Mouse (Mus musculus) heart, adult 2 months (tissue): ENCODE measurements around the gene Sult1a1. TPM values are rescaled to one million over a fixed set of nuclear protein-coding genes. Genes with fewer than 3 reads are reported as not detected.

ENCODE experiments used
- DNase-seq, 2 experiments: peaks; one replicate each; pipeline ENCODE4 v3.0.0; 2021
- H3K27ac ChIP-seq: fragments of 200-600 bp; 2 replicates; pipeline ENCODE4 v1.8.1; 2022
- H3K27me3 ChIP-seq: fragments of 200-500 bp; 2 replicates; pipeline ENCODE4 v1.6.1; 2012; ENCODE audit warnings: mild to moderate bottlenecking, low read length, inconsistent platforms, mixed read lengths; ENCODE audit not compliant: control insufficient read depth, insufficient read depth
- H3K36me3 ChIP-seq: fragments of 200-500 bp; 2 replicates; pipeline ENCODE4 v1.6.1; 2012; ENCODE audit warnings: low read length, inconsistent platforms; ENCODE audit not compliant: control insufficient read depth, insufficient read depth
- H3K4me1 ChIP-seq: fragments of 200-500 bp; 2 replicates; pipeline ENCODE4 v1.6.1; 2011; ENCODE audit warnings: low read length; ENCODE audit not compliant: control insufficient read depth, insufficient read depth
- H3K4me3 ChIP-seq: fragments of 200-600 bp; 2 replicates; pipeline ENCODE4 v1.8.1; 2022
- H3K79me2 ChIP-seq: fragments of 200-500 bp; replicated peaks from 2 replicates; pipeline ENCODE4 v1.6.1; 2012; ENCODE audit warnings: mild to moderate bottlenecking, inconsistent platforms, low read length, moderate library complexity, mixed read lengths; ENCODE audit not compliant: control insufficient read depth, insufficient read depth
- H3K9ac ChIP-seq: fragments of 200-500 bp; 2 replicates; pipeline ENCODE4 v1.6.1; 2012; ENCODE audit warnings: low read depth, mild to moderate bottlenecking, control low read depth, inconsistent platforms, low read length, mixed read lengths
- CTCF ChIP-seq: fragments of 200-600 bp; IDR thresholded peaks from 2 replicates; pipeline ENCODE4 v1.8.1; 2022; ENCODE audit warnings: antibody characterized with exemption, mild to moderate bottlenecking, moderate library complexity
- EP300 ChIP-seq: fragments of 200-500 bp; IDR thresholded peaks from 2 replicates; pipeline ENCODE4 v1.6.1; 2011; ENCODE audit warnings: low read depth, low read length, control low read depth; ENCODE audit not compliant: insufficient read depth
- POLR2A ChIP-seq: fragments of 200-500 bp; IDR thresholded peaks from 2 replicates; pipeline ENCODE4 v1.6.1; 2011; ENCODE audit warnings: mild to moderate bottlenecking, low read depth, low read length, control low read depth; ENCODE audit not compliant: insufficient read depth
- WGBS: fragments of 180-500 bp; shearing (Covaris S2); methylation state at CpG from one replicate; pipeline ENCODE4 v1.1.7; 2018; 5-methylcytosine and 5-hydroxymethylcytosine counted together
- intact Hi-C: fragments of 180-260 bp; cut with DNase I; formaldehyde crosslinking; loops from one replicate; pipeline ENCODE4 v1.15.1; 2025
- polyA plus RNA-seq: library from polyadenylated mRNA; depleted of rRNA; stranded (reverse); fragments of >200 nt; gene quantifications from 2 replicates; pipeline ENCODE4 v1.2.3, GENCODE M21; 2012
- total RNA-seq, 2 experiments: library from RNA; stranded (reverse); gene quantifications; 2 replicates each; pipeline ENCODE4 v1.2.3; 2021

The Sult1a1 gene
- total and polyA plus RNA-seq, 3 experiments, result 34.1 to 53.6 (median 34.3) TPM

GRCm38 (mm10) chr7:126715679-126716078 is 39.4 kb upstream of the Sult1a1 start:
- H3K79me2 ChIP-seq, result no peaks in the 10 kb centered on the region
- no peak overlapping the region for H3K4me3 ChIP-seq
- intact Hi-C loops, result no loop called here
- WGBS, result 69% methylated on average over 4 of the region's 4 CpGs
- DNase-seq, result no peak
- H3K36me3 ChIP-seq, result no peaks in the 10 kb centered on the region
- no peaks in the 10 kb centered on the region for H3K4me1 ChIP-seq
- no peak overlapping the region for H3K9ac ChIP-seq
- no peaks in the 10 kb centered on the region for H3K27me3 ChIP-seq
- no peak for TF ChIP-seq CTCF
- TF ChIP-seq EP300, result no peak
- no peak for TF ChIP-seq POLR2A
- no peak overlapping the region for H3K27ac ChIP-seq

DNA sequence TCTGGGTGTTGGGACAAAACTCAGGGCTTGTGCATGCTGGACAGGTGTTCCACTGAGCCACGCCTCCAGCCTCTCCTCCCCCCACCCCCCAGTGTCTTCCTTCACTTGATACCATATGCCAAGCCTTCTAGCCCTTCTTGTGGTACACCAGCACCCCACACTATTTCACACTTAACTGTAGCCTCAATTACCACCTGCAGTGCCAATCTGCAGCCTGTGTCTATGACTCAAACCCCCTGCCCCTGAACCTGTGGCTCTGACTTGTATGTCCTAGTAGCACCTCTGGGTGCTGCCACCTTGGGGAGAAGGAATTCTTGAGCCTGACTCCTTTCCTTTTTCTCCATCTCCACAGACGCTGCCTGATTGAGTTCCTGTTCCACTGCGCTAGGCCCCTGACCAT is 35.7 kb upstream of the Sult1a1 start:
- no peak overlapping the region for H3K9ac ChIP-seq
- no peak overlapping the region for H3K27ac ChIP-seq
- no peak for DNase-seq
- H3K36me3 ChIP-seq, result no peaks in the 10 kb centered on the region
- no peaks in the 10 kb centered on the region for H3K79me2 ChIP-seq
- H3K4me3 ChIP-seq, result no peak overlapping the region
- no peaks in the 10 kb centered on the region for H3K27me3 ChIP-seq
- intact Hi-C loops, result no loop called here
- TF ChIP-seq CTCF (no peak), EP300 (no peak), POLR2A (no peak)
- H3K4me1 ChIP-seq, result no peaks in the 10 kb centered on the region
- 74% methylated on average over 3 of the region's 3 CpGs for WGBS

GRCm38 (mm10) chr7:126710266-126710665 is 34.0 kb upstream of the Sult1a1 start:
- H3K79me2 ChIP-seq, result no peaks in the 10 kb centered on the region
- H3K9ac ChIP-seq, result no peak overlapping the region
- TF ChIP-seq EP300 (no peak), POLR2A (no peak), CTCF (no peak)
- intact Hi-C loops, result no loop called here
- no peak overlapping the region for H3K4me3 ChIP-seq
- H3K27me3 ChIP-seq, result no peaks in the 10 kb centered on the region
- H3K4me1 ChIP-seq, result no peaks in the 10 kb centered on the region
- H3K36me3 ChIP-seq, result no peaks in the 10 kb centered on the region
- DNase-seq, result no peak
- H3K27ac ChIP-seq, result no peak overlapping the region
- WGBS, result 67% methylated on average over 4 of the region's 4 CpGs

DNA sequence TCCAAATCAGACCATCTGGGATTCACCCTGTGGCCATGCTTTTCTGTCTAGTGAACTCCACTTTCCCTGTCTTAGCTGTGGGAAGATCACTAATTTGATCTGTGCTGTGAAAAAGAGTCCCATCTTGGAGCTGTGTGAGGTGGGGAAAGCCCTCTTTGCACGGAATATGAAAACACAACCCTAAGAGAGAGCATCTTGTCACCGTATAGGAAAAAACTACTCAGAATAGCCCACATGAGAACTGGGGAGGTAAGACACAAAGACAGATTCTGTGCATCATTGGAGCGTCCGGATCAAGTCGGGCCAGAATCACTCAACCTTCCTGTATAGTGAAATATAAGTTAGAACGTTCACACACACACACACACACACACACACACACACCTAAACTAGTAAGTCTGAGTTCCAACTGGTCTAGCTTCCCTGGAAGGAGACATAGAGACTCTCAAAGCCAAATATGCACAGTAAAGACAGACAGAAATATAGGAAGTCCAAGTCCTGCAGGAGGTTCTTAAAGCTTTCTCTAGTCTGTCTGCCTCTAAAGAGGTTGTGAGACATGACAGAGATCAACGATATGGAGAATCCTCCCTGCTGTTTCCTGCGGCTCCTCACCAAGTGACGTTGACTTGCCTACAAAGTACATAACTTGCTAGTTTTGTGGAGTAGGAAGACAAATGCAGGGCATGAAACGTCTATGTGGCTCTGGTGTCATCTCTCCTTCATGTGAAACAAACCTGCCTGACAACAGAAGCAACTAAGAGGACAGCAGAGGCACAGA is 32.1 kb upstream of the Sult1a1 start:
- Histone ChIP-seq H3K27me3 (peaks cover 3% of the 10 kb centered on the region), H3K27ac (no peak overlapping the region), H3K4me1 (no peaks in the 10 kb centered on the region), H3K9ac (no peak overlapping the region), H3K4me3 (no peak overlapping the region), H3K79me2 (no peaks in the 10 kb centered on the region), H3K36me3 (no peaks in the 10 kb centered on the region)
- intact Hi-C loops, result no loop called here
- TF ChIP-seq CTCF (no peak), EP300 (no peak), POLR2A (no peak)
- no peak for DNase-seq
- 77% methylated on average over 10 of the region's 10 CpGs for WGBS

DNA sequence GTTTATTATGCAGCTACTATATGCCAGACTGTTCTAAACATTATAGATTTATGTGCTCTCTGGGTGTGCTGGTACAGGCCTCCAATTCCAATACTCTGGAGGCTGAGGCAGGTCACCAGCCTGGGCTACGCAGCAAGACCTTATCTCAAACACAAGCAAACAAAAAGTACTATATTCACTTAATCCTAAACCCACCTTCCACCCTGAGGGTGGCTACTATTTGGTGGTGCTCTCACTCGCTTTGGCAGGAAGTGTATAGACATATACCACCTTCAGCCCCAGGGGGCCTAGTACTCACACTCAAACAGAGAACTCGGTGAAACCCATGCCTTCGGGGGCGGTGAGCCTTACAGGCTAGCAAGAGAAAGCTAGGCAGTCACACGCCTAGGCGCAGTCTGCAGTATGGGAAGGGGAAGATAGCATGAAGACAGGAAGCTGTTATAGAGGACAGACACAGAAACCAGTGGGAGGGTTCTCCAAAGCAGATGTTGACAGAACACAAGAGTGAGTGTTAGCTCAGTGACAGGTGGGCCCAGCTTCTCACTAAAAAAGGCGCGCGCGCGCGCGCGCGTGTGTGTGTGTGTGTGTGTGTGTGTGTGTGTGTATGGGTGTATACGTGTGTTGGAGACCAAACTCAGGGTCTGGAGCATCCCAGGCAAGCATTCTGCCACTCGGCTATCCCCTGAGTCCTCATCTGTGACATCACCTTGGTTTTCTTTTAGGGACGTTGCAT is 31.4 kb upstream of the Sult1a1 start, which contains the start of gene Coro1a:
Gene Coro1a, minus strand, starts transcription at position 346 of the 733 bp plus-strand sequence.
- DNase-seq, result no peak
- WGBS, result 79% methylated on average over 19 of the region's 19 CpGs
- H3K36me3 ChIP-seq, result no peaks in the 10 kb centered on the region
- no peak within 1 kb of the TSS for H3K9ac ChIP-seq
- H3K4me3 ChIP-seq, result no peak within 1 kb of the TSS
- H3K4me1 ChIP-seq, result no peaks in the 10 kb centered on the region
- H3K27me3 ChIP-seq, result peaks cover 3% of the 10 kb centered on the region
- no peaks in the 10 kb centered on the region for H3K79me2 ChIP-seq
- no peak within 1 kb of the TSS for H3K27ac ChIP-seq
- intact Hi-C loops, result no loop called here
- no peak for TF ChIP-seq EP300
- no peak for TF ChIP-seq POLR2A
- no peak for TF ChIP-seq CTCF
